Mouse (Mus musculus): ENCODE data around the gene Ctxn2. TPM values are rescaled to one million over a fixed set of nuclear protein-coding genes. Genes with fewer than 3 reads are reported as not detected.
"Not testable (repeated sequence)": the region's sequence is repeated elsewhere in the genome, so short reads cannot be mapped to it uniquely, and the experiment has no call there.

Gene Ctxn2
- polyA plus RNA-seq (2012; rRNA removed) (not detected in 2 replicates), polyA plus RNA-seq (2014; fragmentation: Nextera tagmentation; extraction: Ambion mirVana) (not detected in 2 replicates)

- H3K4me2 ChIP-seq (ENCODE audit: low read depth), result peak within 1 kb of the TSS; percentile 51
- no peaks in the 10 kb centered on the region for H3K9me3 ChIP-seq (ENCODE audit: control insufficient read depth, low read length)
- no peak within 1 kb of the TSS for H3K9ac ChIP-seq (replicated peaks)
- H3K27me3 ChIP-seq (ENCODE audit: control insufficient read depth, insufficient read depth, low read length), result no peaks in the 10 kb centered on the region; the same call in 1 of the 2 replicates
- ATAC-seq (ENCODE audit: insufficient read depth) (no peak), DNase-seq (ENCODE audit: low read depth in 3 of 3, low spot score in 3 of 3) (peak; percentile 36 to 49 (median 43))
- H3K27ac ChIP-seq, result no peak within 1 kb of the TSS
- H3K36me3 ChIP-seq (replicated peaks; ENCODE audit: control insufficient read depth, insufficient read depth, low read depth), result no peaks in the 10 kb centered on the region
- H3K4me3 ChIP-seq (ENCODE audit: insufficient read depth in 1 of 2, low read depth in 2 of 2, low read length in 2 of 2), result peak within 1 kb of the TSS in 1 of 2 experiments; percentile 11; a peak in 1 of 4 replicates
- WGBS (ENCODE audit: insufficient replicate concordance), result 2% methylated on average over 39 of the region's 39 CpGs
- 0 out of 4 replicates have a peak, but pooled peaks cover 0 to 2% of the 10 kb centered on the region in 2 experiments for H3K4me1 ChIP-seq (replicated peaks; ENCODE audit: control insufficient read depth in 2 of 2, insufficient read depth in 2 of 2, low read length in 1 of 2)
- TF ChIP-seq EP300 (IDR thresholded peaks at IDR 0.05; ENCODE audit: low read depth) (no peak), CTCF (IDR thresholded peaks at IDR 0.05; ENCODE audit: low read depth) (no peak)
These were observed at the start of gene Ctxn2 for GRCm38 (mm10) chr2:125135903-125136811. TSS of gene Ctxn2 (plus strand) at chr2:125136692.

GRCm38 (mm10) chr2:125088757-125089156 lies 47.7 kb upstream of the Ctxn2 start:
- WGBS (ENCODE audit: insufficient replicate concordance), result 91% methylated on average over 7 of the region's 7 CpGs
- Histone ChIP-seq H3K4me2 (ENCODE audit: low read depth) (no peak overlapping the region), H3K9me3 (ENCODE audit: control insufficient read depth, low read length) (no peaks in the 10 kb centered on the region), H3K36me3 (replicated peaks; ENCODE audit: control insufficient read depth, insufficient read depth, low read depth) (peaks cover 22% of the 10 kb centered on the region), H3K9ac (replicated peaks) (no peak overlapping the region), H3K4me1 (replicated peaks; ENCODE audit: control insufficient read depth in 2 of 2, insufficient read depth in 2 of 2, low read length in 1 of 2) (no peaks in the 10 kb centered on the region; a peak in 1 of 4 replicates), H3K4me3 (ENCODE audit: insufficient read depth in 1 of 2, low read depth in 2 of 2, low read length in 2 of 2) (no peak overlapping the region), H3K27ac (no peak overlapping the region), H3K27me3 (ENCODE audit: control insufficient read depth, insufficient read depth, low read length) (no peaks in the 10 kb centered on the region)
- no peak for ATAC-seq (ENCODE audit: insufficient read depth)
- TF ChIP-seq CTCF (IDR thresholded peaks at IDR 0.05; ENCODE audit: low read depth) (no peak), EP300 (IDR thresholded peaks at IDR 0.05; ENCODE audit: low read depth) (no peak)
- DNase-seq (ENCODE audit: low read depth in 3 of 3, low spot score in 3 of 3), result no peak

GRCm38 (mm10) chr2:125092123-125092522 lies 44.4 kb upstream of the Ctxn2 start:
- DNase-seq (ENCODE audit: low read depth in 3 of 3, low spot score in 3 of 3); H3K27ac ChIP-seq; H3K27me3 ChIP-seq (ENCODE audit: control insufficient read depth, insufficient read depth, low read length); H3K9me3 ChIP-seq (ENCODE audit: control insufficient read depth, low read length); H3K9ac ChIP-seq (replicated peaks); H3K4me3 ChIP-seq (ENCODE audit: insufficient read depth in 1 of 2, low read depth in 2 of 2, low read length in 2 of 2); H3K4me2 ChIP-seq (ENCODE audit: low read depth); ATAC-seq (ENCODE audit: insufficient read depth); H3K4me1 ChIP-seq (replicated peaks; ENCODE audit: control insufficient read depth in 2 of 2, insufficient read depth in 2 of 2, low read length in 1 of 2): not testable (repeated sequence)
- peaks cover 30% of the 10 kb centered on the region for H3K36me3 ChIP-seq (replicated peaks; ENCODE audit: control insufficient read depth, insufficient read depth, low read depth)
- WGBS (ENCODE audit: insufficient replicate concordance), result 49% methylated on average over 3 of the region's 3 CpGs

DNA sequence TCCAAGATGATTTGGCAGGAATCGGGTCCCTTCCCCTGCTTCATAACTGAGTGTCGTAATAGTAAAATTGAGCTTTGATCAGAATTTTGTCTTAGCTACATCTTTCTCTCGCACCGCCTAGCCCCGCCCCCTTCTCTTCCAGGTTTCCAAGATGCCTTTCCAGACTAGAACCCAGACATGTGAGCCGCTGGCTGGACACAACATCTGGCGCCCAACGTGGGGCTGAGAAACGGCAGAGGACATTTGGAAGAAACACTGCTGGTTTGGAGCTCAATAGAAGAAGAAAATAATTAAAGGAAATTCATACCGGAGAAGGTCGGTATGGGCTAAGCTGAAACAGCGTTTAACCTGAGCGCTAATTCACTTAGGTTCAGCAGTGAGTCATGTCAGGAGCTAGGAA lies 32.0 kb upstream of the Ctxn2 start:
- not testable (repeated sequence) for H3K9me3 ChIP-seq (ENCODE audit: control insufficient read depth, low read length); H3K9ac ChIP-seq (replicated peaks); DNase-seq (ENCODE audit: low read depth in 3 of 3, low spot score in 3 of 3); H3K27me3 ChIP-seq (ENCODE audit: control insufficient read depth, insufficient read depth, low read length); ATAC-seq (ENCODE audit: insufficient read depth); H3K4me3 ChIP-seq (ENCODE audit: insufficient read depth in 1 of 2, low read depth in 2 of 2, low read length in 2 of 2); H3K27ac ChIP-seq; H3K4me1 ChIP-seq (replicated peaks; ENCODE audit: control insufficient read depth in 2 of 2, insufficient read depth in 2 of 2, low read length in 1 of 2); H3K4me2 ChIP-seq (ENCODE audit: low read depth)
- 94% methylated on average over 13 of the region's 13 CpGs for WGBS (ENCODE audit: insufficient replicate concordance)
- H3K36me3 ChIP-seq (replicated peaks; ENCODE audit: control insufficient read depth, insufficient read depth, low read depth), result peaks cover 34% of the 10 kb centered on the region

DNA sequence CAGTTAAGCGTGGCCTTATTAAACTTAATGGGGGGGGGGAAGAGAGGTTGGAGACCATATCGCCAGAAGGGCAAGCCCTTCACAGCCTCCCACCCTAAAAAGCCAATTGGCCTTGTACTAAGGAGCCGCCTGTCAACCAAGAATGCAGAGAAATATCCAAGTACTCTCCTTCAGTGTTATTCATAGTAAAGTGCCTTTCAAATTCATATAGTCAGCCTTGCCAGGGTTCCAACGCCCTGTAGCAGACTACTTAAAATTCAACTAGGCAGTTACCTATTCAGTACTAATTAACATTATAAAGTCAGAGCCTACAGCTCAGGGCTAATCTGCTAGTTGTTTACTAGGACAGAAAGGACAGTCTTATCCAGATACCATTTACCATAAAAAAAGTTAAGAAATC lies 30.0 kb upstream of the Ctxn2 start:
- not testable (repeated sequence) for H3K27ac ChIP-seq; H3K4me2 ChIP-seq (ENCODE audit: low read depth); H3K9ac ChIP-seq (replicated peaks); ATAC-seq (ENCODE audit: insufficient read depth); DNase-seq (ENCODE audit: low read depth in 3 of 3, low spot score in 3 of 3); H3K4me1 ChIP-seq (replicated peaks; ENCODE audit: control insufficient read depth in 2 of 2, insufficient read depth in 2 of 2, low read length in 1 of 2); H3K9me3 ChIP-seq (ENCODE audit: control insufficient read depth, low read length); H3K27me3 ChIP-seq (ENCODE audit: control insufficient read depth, insufficient read depth, low read length); H3K4me3 ChIP-seq (ENCODE audit: insufficient read depth in 1 of 2, low read depth in 2 of 2, low read length in 2 of 2)
- H3K36me3 ChIP-seq (replicated peaks; ENCODE audit: control insufficient read depth, insufficient read depth, low read depth), result peaks cover 32% of the 10 kb centered on the region
- 89% methylated on average over 4 of the region's 4 CpGs for WGBS (ENCODE audit: insufficient replicate concordance)
